Mouse (Mus musculus) lung, embryonic 15.5 days (tissue): Measurements from ENCODE around the gene Prss16. TPM values are rescaled to one million over a fixed set of nuclear protein-coding genes. Genes with fewer than 3 reads are reported as not detected.

Experiments used
- ATAC-seq: fragments of 200-750 bp; cut with Nextera tagmentation; 2 replicates; pipeline ENCODE4 v1.8.0; 2017; ENCODE audit warnings: moderate number of reproducible peaks, borderline replicate concordance; ENCODE audit not compliant: low FRiP score, low TSS enrichment; ENCODE audit errors: extremely low read depth
- H3K27ac ChIP-seq: fragments of 300-500 bp; sonication (generic); 2 replicates; pipeline ENCODE4 v1.5.1; 2015; ENCODE audit warnings: moderate library complexity, mild to moderate bottlenecking, inconsistent platforms
- H3K27me3 ChIP-seq: fragments of 300-500 bp; sonication (generic); 2 replicates; pipeline ENCODE4 v1.6.1; 2015; ENCODE audit warnings: inconsistent platforms
- H3K36me3 ChIP-seq: fragments of 300-500 bp; sonication (generic); 2 replicates; pipeline ENCODE4 v1.6.1; 2015; ENCODE audit warnings: inconsistent platforms
- H3K4me1 ChIP-seq: fragments of 300-500 bp; sonication (generic); 2 replicates; pipeline ENCODE4 v1.6.1; 2015; ENCODE audit warnings: inconsistent platforms
- H3K4me2 ChIP-seq: fragments of 300-500 bp; sonication (generic); 2 replicates; pipeline ENCODE4 v1.6.1; 2015; ENCODE audit warnings: inconsistent platforms, mild to moderate bottlenecking, moderate library complexity
- H3K4me3 ChIP-seq: fragments of 300-500 bp; sonication (generic); 2 replicates; pipeline ENCODE4 v1.5.1; 2015; ENCODE audit warnings: mild to moderate bottlenecking, inconsistent platforms
- H3K9ac ChIP-seq: fragments of 300-500 bp; sonication (generic); 2 replicates; pipeline ENCODE4 v1.6.1; 2015; ENCODE audit warnings: inconsistent platforms
- H3K9me3 ChIP-seq: fragments of 300-500 bp; sonication (generic); 2 replicates; pipeline ENCODE4 v1.6.1; 2016; ENCODE audit warnings: inconsistent platforms
- WGBS: fragments of 180-500 bp; shearing (Covaris S2); methylation state at CpG from one replicate; pipeline ENCODE4 v1.1.7; 2015; 5-methylcytosine and 5-hydroxymethylcytosine counted together
- microRNA-seq: library from miRNA; unstranded; fragments of <30 nt; microRNA quantifications from one replicate; pipeline ENCODE4, GENCODE M21; 2016
- polyA plus RNA-seq: library from polyadenylated mRNA; unstranded; fragments of >200 nt; fragmentation: Nextera tagmentation; extraction: Ambion mirVana; gene quantifications from 2 replicates; pipeline ENCODE4 v1.2.1, GENCODE M21; 2015

Gene Prss16
- polyA plus RNA-seq, 1 experiment from 2014 or later, result 36.4 TPM

- peaks cover 37% of the 10 kb centered on the region; the same call in 1 of the 2 replicates for H3K27me3 ChIP-seq
Measured at GRCm38 (mm10) chr13:21980981-21981802, 28.4 kb downstream of the Prss16 start, which contains the start of gene Pom121l2. Gene Pom121l2, plus strand, starts transcription at chr13:21981194.

GRCm38 (mm10) chr13:21974726-21975473, 34.6 kb downstream of the Prss16 start:
- no peaks in the 10 kb centered on the region for H3K36me3 ChIP-seq
- H3K27ac ChIP-seq, result peak overlapping the region; percentile 80
- ATAC-seq, result peak; percentile 94
- peak overlapping the region; percentile 40 for H3K4me2 ChIP-seq
- H3K9me3 ChIP-seq, result no peaks in the 10 kb centered on the region
- H3K4me3 ChIP-seq, result peak overlapping the region; percentile 55
- H3K27me3 ChIP-seq, result peaks cover 4% of the 10 kb centered on the region; the same call in 1 of the 2 replicates
- H3K4me1 ChIP-seq, result peaks cover 5% of the 10 kb centered on the region; the same call in 1 of the 2 replicates
- H3K9ac ChIP-seq, result peak overlapping the region; percentile 64
- 4% methylated on average over 20 of the region's 20 CpGs for WGBS

More at GRCm38 (mm10) chr13:21980981-21981802, 28.4 kb downstream of the Prss16 start, which contains the start of gene Pom121l2:
- peak; percentile 83; the same call in 1 of the 2 replicates for ATAC-seq
- H3K9ac ChIP-seq, result peak within 1 kb of the TSS; percentile 72
- H3K9me3 ChIP-seq, result no peaks in the 10 kb centered on the region
- peak within 1 kb of the TSS; percentile 97 for H3K4me2 ChIP-seq
- peaks cover 6% of the 10 kb centered on the region for H3K4me1 ChIP-seq
- H3K4me3 ChIP-seq, result peak within 1 kb of the TSS; percentile 57
- under 1% methylated on average over 58 of the region's 58 CpGs for WGBS
- H3K27ac ChIP-seq, result no peak within 1 kb of the TSS
- no peaks in the 10 kb centered on the region for H3K36me3 ChIP-seq

DNA sequence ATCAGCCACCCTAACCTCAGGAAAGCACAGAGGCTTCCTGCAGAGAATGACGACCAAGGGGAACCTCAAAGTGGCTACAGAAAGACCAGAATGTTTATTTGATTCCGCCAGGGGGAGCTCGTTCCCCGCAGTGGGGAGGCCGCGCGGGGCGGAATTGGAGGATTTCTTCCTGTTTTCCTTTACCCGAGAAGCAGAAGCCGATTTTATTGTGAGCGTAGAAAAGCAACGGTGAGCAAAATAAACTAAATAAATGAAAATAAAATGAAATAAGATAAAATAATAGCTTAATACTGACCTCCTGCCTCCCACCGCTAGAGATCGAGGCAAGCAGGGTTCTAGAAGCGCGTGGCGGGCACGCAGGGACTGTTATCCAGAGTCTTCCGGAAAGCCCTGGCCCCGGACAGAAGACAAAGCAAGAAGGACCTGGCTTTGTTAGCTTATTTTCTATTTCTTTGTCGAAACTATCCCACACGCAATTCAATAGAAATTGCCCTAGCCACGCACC, 35.3 kb downstream of the Prss16 start:
- peak overlapping the region; percentile 40 for H3K4me2 ChIP-seq
- H3K9ac ChIP-seq, result peak overlapping the region; percentile 64
- 0% methylated on average over 23 of the region's 23 CpGs for WGBS
- no peaks in the 10 kb centered on the region for H3K9me3 ChIP-seq
- H3K4me1 ChIP-seq, result peaks cover 5% of the 10 kb centered on the region; the same call in 1 of the 2 replicates
- peak overlapping the region; percentile 80 for H3K27ac ChIP-seq
- H3K36me3 ChIP-seq, result no peaks in the 10 kb centered on the region
- peak; percentile 85 for ATAC-seq
- peaks cover 3% of the 10 kb centered on the region; the same call in 1 of the 2 replicates for H3K27me3 ChIP-seq
- H3K4me3 ChIP-seq, result peak overlapping the region; percentile 55

GRCm38 (mm10) chr13:21971641-21972040, 37.9 kb downstream of the Prss16 start:
- H3K9ac ChIP-seq, result no peak overlapping the region

GRCm38 (mm10) chr13:21969816-21970215, 39.7 kb downstream of the Prss16 start:
- H3K9me3 ChIP-seq, result no peaks in the 10 kb centered on the region
- ATAC-seq, result no peak
- H3K27me3 ChIP-seq, result no peaks in the 10 kb centered on the region
- H3K4me3 ChIP-seq, result no peak overlapping the region
- no peaks in the 10 kb centered on the region for H3K36me3 ChIP-seq
- no peak overlapping the region for H3K4me2 ChIP-seq
- H3K27ac ChIP-seq, result no peak overlapping the region
- H3K4me1 ChIP-seq, result peaks cover 5% of the 10 kb centered on the region; the same call in 1 of the 2 replicates
- 17% methylated on average over 2 of the region's 2 CpGs for WGBS
- H3K9ac ChIP-seq, result no peak overlapping the region

More at GRCm38 (mm10) chr13:21971641-21972040, 37.9 kb downstream of the Prss16 start:
- WGBS, result 26% methylated on average over 3 of the region's 3 CpGs
- Histone ChIP-seq H3K4me3 (no peak overlapping the region), H3K36me3 (no peaks in the 10 kb centered on the region), H3K27ac (no peak overlapping the region), H3K4me2 (no peak overlapping the region), H3K9me3 (no peaks in the 10 kb centered on the region), H3K4me1 (peaks cover 5% of the 10 kb centered on the region; the same call in 1 of the 2 replicates), H3K27me3 (no peaks in the 10 kb centered on the region)
- no peak for ATAC-seq

DNA sequence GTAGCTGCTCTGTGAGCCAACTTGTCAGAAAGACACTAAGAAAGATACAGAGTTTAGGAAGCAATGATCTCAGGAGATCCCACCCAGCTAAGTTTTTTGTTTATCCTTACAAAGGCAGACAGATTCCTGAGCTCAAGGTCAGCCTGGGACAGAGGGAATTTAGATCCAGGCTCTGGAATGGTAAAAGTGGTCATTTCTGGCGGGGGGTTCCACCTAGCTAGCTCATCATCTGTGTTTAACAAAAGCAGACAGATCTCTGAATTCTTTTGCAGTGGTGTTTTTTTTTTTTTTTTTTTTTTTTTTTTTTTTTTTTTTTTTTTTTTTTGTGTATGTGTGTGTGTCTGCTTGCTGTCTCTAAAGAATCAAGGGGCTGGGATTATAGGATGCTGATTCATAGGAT, 40.3 kb downstream of the Prss16 start:
- H3K4me2 ChIP-seq, result no peak overlapping the region
- H3K27me3 ChIP-seq, result no peaks in the 10 kb centered on the region
- no peaks in the 10 kb centered on the region for H3K9me3 ChIP-seq
- H3K4me1 ChIP-seq, result peaks cover 5% of the 10 kb centered on the region; the same call in 1 of the 2 replicates
- H3K36me3 ChIP-seq, result no peaks in the 10 kb centered on the region
- no peak overlapping the region for H3K27ac ChIP-seq
- 22% methylated on average over 1 of the region's 1 CpGs for WGBS
- no peak for ATAC-seq
- H3K9ac ChIP-seq, result no peak overlapping the region
- H3K4me3 ChIP-seq, result no peak overlapping the region

Small RNA genes within 50 kb of the gene (microRNA-seq; reads per million reads assigned to microRNA genes)
- gene Gm44390 (not detected), gene Gm44486 (not detected)

Other genes starting within 250 kb of the Prss16 start
- 41.4 and 42.0 TPM in 2 replicates for gene Hist1h1b, start 229.1 kb downstream of the Prss16 start, polyA plus RNA-seq
- gene Hist1h3i, start 226.4 kb downstream of the Prss16 start, polyA plus RNA-seq, result 137 and 172 TPM in 2 replicates
- 10.7 and 22.4 TPM in 2 replicates for gene Hist1h2an, start 222.5 kb downstream of the Prss16 start, polyA plus RNA-seq
- gene Hist1h2bp, start 222.3 kb downstream of the Prss16 start, polyA plus RNA-seq, result 2.1 and 3.1 TPM in 2 replicates
- 23.1 and 31.1 TPM in 2 replicates for gene Hist1h2bq, start 199.5 kb downstream of the Prss16 start, polyA plus RNA-seq
- 1.7 TPM in 1 of 2 replicates, not detected in the other for gene Hist1h2ao, start 199.3 kb downstream of the Prss16 start, polyA plus RNA-seq
- gene Hist1h4m, start 198.0 kb downstream of the Prss16 start, polyA plus RNA-seq, result not detected in 2 replicates
- gene Hist1h4n, start 177.5 kb downstream of the Prss16 start, polyA plus RNA-seq, result 19.5 and 22.5 TPM in 2 replicates
- gene Hist1h2ap, start 176.2 kb downstream of the Prss16 start, polyA plus RNA-seq, result 3,976 and 4,351 TPM in 2 replicates
- 26.7 and 30.8 TPM in 2 replicates for gene Hist1h2br, start 176.0 kb downstream of the Prss16 start, polyA plus RNA-seq
- gene Zfp184, start 64.6 kb downstream of the Prss16 start, polyA plus RNA-seq, result 11.6 and 13.3 TPM in 2 replicates
- gene Pom121l2, start 28.5 kb downstream of the Prss16 start, polyA plus RNA-seq, result 0.09 and 0.32 TPM in 2 replicates
- 8.1 and 8.2 TPM in 2 replicates for gene Hist1h2ah, start 25.8 kb upstream of the Prss16 start, polyA plus RNA-seq
- 7.0 and 7.4 TPM in 2 replicates for gene Hist1h2bk, start 26.1 kb upstream of the Prss16 start, polyA plus RNA-seq
- 27.2 and 29.1 TPM in 2 replicates for gene Hist1h4i, start 31.6 kb upstream of the Prss16 start, polyA plus RNA-seq
- 52.7 and 55.6 TPM in 2 replicates for gene Hist1h2ag, start 33.2 kb upstream of the Prss16 start, polyA plus RNA-seq
- gene Hist1h2bj, start 33.5 kb upstream of the Prss16 start, polyA plus RNA-seq, result 15.7 and 16.0 TPM in 2 replicates
- not detected in 2 replicates for gene Vmn1r188, start 74.7 kb upstream of the Prss16 start, polyA plus RNA-seq
- not detected in 2 replicates for gene Vmn1r189, start 96.1 kb upstream of the Prss16 start, polyA plus RNA-seq
- gene Vmn1r191, start 174.2 kb upstream of the Prss16 start, polyA plus RNA-seq, result not detected in 2 replicates
- not detected in 2 replicates for gene Vmn1r192, start 181.4 kb upstream of the Prss16 start, polyA plus RNA-seq
- not detected in 2 replicates for gene Vmn1r193, start 213.4 kb upstream of the Prss16 start, polyA plus RNA-seq
- gene Vmn1r194, start 234.5 kb upstream of the Prss16 start, polyA plus RNA-seq, result not detected in 2 replicates